Mouse (Mus musculus): ENCODE measurements around the gene Stac2.

GRCm38 (mm10) chr11:98024516-98024915 lies 28.7 kb downstream of the Stac2 start:
- TF ChIP-seq POLR2A (IDR thresholded peaks at IDR 0.05; ENCODE audit: borderline replicate concordance, control insufficient read depth, low read depth, low read length) (no peak), CTCF (IDR thresholded peaks at IDR 0.05; ENCODE audit: control insufficient read depth, insufficient read depth, low read length) (no peak)

Measured in bone marrow, adult 2 months (tissue).